Mouse (Mus musculus) ES-Bruce4 (cell line): Measurements from ENCODE around the gene Ssx2ip. TPM values are rescaled to one million over a fixed set of nuclear protein-coding genes. Genes with fewer than 3 reads are reported as not detected.

ENCODE experiments used
- H3K27ac ChIP-seq: 2 replicates; pipeline ENCODE4 v1.5.1; 2012; ENCODE audit warnings: low read length, inconsistent platforms; ENCODE audit not compliant: insufficient read depth
- H3K27me3 ChIP-seq: 2 replicates; pipeline ENCODE4 v1.6.1; 2012; ENCODE audit warnings: mild to moderate bottlenecking, low read length, inconsistent platforms; ENCODE audit not compliant: control insufficient read depth, poor library complexity, insufficient read depth, severe bottlenecking
- H3K36me3 ChIP-seq: 2 replicates; pipeline ENCODE4 v1.6.1; 2012; ENCODE audit warnings: inconsistent platforms, mild to moderate bottlenecking, low read length, moderate library complexity; ENCODE audit not compliant: control insufficient read depth, poor library complexity, insufficient read depth, severe bottlenecking
- H3K4me1 ChIP-seq: one replicate; pipeline ENCODE4 v1.8.1; 2011; ENCODE audit warnings: low read length; ENCODE audit not compliant: control insufficient read depth, insufficient read depth
- H3K4me3 ChIP-seq: 2 replicates; pipeline ENCODE4 v1.5.1; 2011; ENCODE audit warnings: low read depth, mild to moderate bottlenecking, low read length
- H3K9ac ChIP-seq: 2 replicates; pipeline ENCODE4 v1.6.1; 2012; ENCODE audit warnings: low read depth, mild to moderate bottlenecking, inconsistent platforms; ENCODE audit not compliant: poor library complexity, severe bottlenecking
- H3K9me3 ChIP-seq: replicated peaks from 2 replicates; pipeline ENCODE4 v1.6.1; 2012; ENCODE audit warnings: mild to moderate bottlenecking, low read length, inconsistent platforms; ENCODE audit not compliant: control insufficient read depth, poor library complexity, insufficient read depth, severe bottlenecking
- CTCF ChIP-seq: IDR thresholded peaks from one replicate; pipeline ENCODE4 v1.8.1; 2011; ENCODE audit warnings: low read depth, low read length
- EP300 ChIP-seq: IDR thresholded peaks from 2 replicates; pipeline ENCODE4 v1.6.1; 2011; ENCODE audit warnings: low read depth, low read length; ENCODE audit not compliant: insufficient read depth
- POLR2A ChIP-seq: IDR thresholded peaks from one replicate; pipeline ENCODE4 v1.8.1; 2011; ENCODE audit warnings: low read length; ENCODE audit not compliant: insufficient read depth
- polyA plus RNA-seq: library from polyadenylated mRNA; stranded (reverse); fragments of >200 nt; gene quantifications from 2 replicates; pipeline ENCODE4 v1.2.4, GENCODE M21; 2011; ENCODE audit warnings: low read depth; ENCODE audit not compliant: missing spikeins, insufficient read depth, insufficient read length

Ssx2ip gene
- polyA plus RNA-seq, 1 experiment, result 28.2 TPM

- H3K9ac ChIP-seq, result no peak overlapping the region
- H3K4me1 ChIP-seq, result no peaks in the 10 kb centered on the region
- H3K27ac ChIP-seq, result no peak overlapping the region
- H3K36me3 ChIP-seq, result peaks cover 4% of the 10 kb centered on the region; the same call in 1 of the 2 replicates
- TF ChIP-seq EP300, result no peak
- no peak overlapping the region for H3K4me3 ChIP-seq
- no peaks in the 10 kb centered on the region for H3K9me3 ChIP-seq
- no peaks in the 10 kb centered on the region for H3K27me3 ChIP-seq
These were observed 10.1 kb downstream of the Ssx2ip start for GRCm38 (mm10) chr3:146414555-146414954.

- Histone ChIP-seq H3K4me1 (no peaks in the 10 kb centered on the region), H3K27me3 (no peaks in the 10 kb centered on the region), H3K36me3 (peaks cover 5% of the 10 kb centered on the region; the same call in 1 of the 2 replicates), H3K9ac (no peak overlapping the region), H3K4me3 (no peak overlapping the region), H3K27ac (no peak overlapping the region), H3K9me3 (no peaks in the 10 kb centered on the region)
- no peak for TF ChIP-seq EP300
- TF ChIP-seq CTCF, result no peak
- TF ChIP-seq POLR2A, result no peak
These were observed 13.4 kb downstream of the Ssx2ip start for GRCm38 (mm10) chr3:146417873-146418272.

DNA sequence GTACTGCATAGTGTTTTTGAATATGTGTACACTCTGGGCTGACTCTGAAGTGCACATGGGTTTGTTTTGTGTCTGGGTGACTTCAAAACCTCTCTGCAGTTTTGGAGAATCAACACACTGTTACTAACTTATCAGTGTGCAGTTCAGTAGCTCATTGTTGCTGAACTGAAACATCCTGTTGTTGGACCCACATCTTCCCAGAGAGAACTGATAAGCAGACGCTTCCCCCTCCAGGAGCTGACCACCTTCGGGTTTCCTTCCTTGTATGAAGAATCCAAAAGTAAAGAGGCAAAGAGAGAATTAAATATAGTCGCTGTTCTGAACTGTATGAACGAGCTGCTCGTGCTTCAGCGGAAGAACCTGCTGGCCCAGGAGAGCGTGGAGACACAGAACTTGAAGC is 14.5 kb downstream of the Ssx2ip start:
- TF ChIP-seq POLR2A (no peak), EP300 (no peak), CTCF (no peak)
- H3K4me1 ChIP-seq, result no peaks in the 10 kb centered on the region
- H3K27me3 ChIP-seq, result no peaks in the 10 kb centered on the region
- H3K27ac ChIP-seq, result no peak overlapping the region
- no peaks in the 10 kb centered on the region for H3K9me3 ChIP-seq
- H3K36me3 ChIP-seq, result peaks cover 7% of the 10 kb centered on the region; the same call in 1 of the 2 replicates
- H3K9ac ChIP-seq, result no peak overlapping the region
- H3K4me3 ChIP-seq, result no peak overlapping the region

GRCm38 (mm10) chr3:146419534-146419933 is 15.1 kb downstream of the Ssx2ip start:
- Histone ChIP-seq H3K9ac (no peak overlapping the region), H3K9me3 (no peaks in the 10 kb centered on the region), H3K27me3 (no peaks in the 10 kb centered on the region), H3K4me3 (no peak overlapping the region), H3K36me3 (peaks cover 7% of the 10 kb centered on the region; the same call in 1 of the 2 replicates), H3K4me1 (no peaks in the 10 kb centered on the region), H3K27ac (no peak overlapping the region)
- TF ChIP-seq EP300 (no peak), CTCF (no peak), POLR2A (no peak)

DNA sequence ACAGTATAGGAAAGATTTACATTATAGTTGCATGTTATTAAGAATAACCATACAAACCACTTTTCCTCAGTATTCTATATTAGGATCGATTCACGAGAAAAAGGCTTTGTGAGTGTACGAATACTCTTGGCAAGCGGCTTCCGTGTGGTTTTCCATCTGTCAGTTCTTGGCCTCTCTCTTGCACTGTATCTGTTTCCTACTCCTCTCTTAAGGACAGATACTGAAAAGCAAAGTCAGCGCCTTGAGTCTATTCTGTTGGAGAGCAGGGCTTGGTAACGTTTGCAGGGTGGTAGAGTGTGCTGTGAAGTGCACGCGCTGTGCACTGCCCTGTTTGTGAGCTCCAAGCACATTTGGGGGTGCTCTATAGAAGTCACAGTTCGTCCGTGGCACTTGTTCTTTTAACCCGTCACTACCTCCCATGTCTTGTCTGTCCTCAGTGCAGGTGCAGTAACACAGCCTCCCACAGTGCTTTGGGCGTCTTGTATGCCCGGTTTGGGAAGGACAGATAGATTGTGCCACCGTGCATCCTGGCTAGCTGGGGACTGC is 15.6 kb downstream of the Ssx2ip start:
- no peaks in the 10 kb centered on the region for H3K27me3 ChIP-seq
- H3K9me3 ChIP-seq, result no peaks in the 10 kb centered on the region
- no peak overlapping the region for H3K9ac ChIP-seq
- TF ChIP-seq EP300, result no peak
- no peak for TF ChIP-seq CTCF
- no peak for TF ChIP-seq POLR2A
- H3K4me3 ChIP-seq, result no peak overlapping the region
- no peak overlapping the region for H3K27ac ChIP-seq
- no peaks in the 10 kb centered on the region for H3K4me1 ChIP-seq
- peaks cover 7% of the 10 kb centered on the region; the same call in 1 of the 2 replicates for H3K36me3 ChIP-seq

DNA sequence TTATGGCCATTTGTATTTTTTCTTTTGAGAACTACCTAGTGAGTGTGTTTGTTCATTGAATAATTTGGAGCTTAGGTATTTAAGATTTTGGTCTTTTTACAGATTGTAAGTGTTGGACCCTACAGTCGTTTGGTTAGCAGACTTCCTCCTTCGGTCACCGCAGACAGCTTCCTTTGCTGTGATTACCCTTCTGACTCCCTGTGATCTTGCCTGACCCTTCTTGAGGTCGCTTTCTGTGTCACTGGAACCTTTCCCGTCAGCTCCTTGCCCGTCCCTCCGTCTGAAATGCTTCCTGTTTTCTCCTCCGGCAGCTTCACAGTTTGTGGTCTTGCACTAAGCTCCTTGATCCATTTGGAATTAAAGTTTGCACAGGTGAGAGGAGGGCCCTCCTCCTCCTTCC is 17.3 kb downstream of the Ssx2ip start:
- peaks cover 7% of the 10 kb centered on the region; the same call in 1 of the 2 replicates for H3K36me3 ChIP-seq
- no peak overlapping the region for H3K27ac ChIP-seq

More for the DNA sequence above, 17.3 kb downstream of the Ssx2ip start:
- Histone ChIP-seq H3K4me1 (no peaks in the 10 kb centered on the region), H3K9me3 (no peaks in the 10 kb centered on the region), H3K27me3 (no peaks in the 10 kb centered on the region), H3K9ac (no peak overlapping the region), H3K4me3 (no peak overlapping the region)
- TF ChIP-seq EP300, result no peak
- TF ChIP-seq CTCF, result no peak
- TF ChIP-seq POLR2A, result no peak
